Mouse (Mus musculus) right cerebral cortex, postnatal 4 days (tissue): ENCODE data around the gene Isg20.

Source experiments
- DNase-seq: peaks from one replicate; pipeline ENCODE4 v3.0.0-alpha.2; 2022

Gene Isg20

GRCm38 (mm10) chr7:78963891-78964290 is 50.7 kb downstream of the Isg20 start:
- DNase-seq, result no peak
